Mouse (Mus musculus): Measurements from ENCODE around the gene Tmx2.
A peak's percentile ranks its signal among the peaks of the same experiment; 100 is the strongest.

DNA sequence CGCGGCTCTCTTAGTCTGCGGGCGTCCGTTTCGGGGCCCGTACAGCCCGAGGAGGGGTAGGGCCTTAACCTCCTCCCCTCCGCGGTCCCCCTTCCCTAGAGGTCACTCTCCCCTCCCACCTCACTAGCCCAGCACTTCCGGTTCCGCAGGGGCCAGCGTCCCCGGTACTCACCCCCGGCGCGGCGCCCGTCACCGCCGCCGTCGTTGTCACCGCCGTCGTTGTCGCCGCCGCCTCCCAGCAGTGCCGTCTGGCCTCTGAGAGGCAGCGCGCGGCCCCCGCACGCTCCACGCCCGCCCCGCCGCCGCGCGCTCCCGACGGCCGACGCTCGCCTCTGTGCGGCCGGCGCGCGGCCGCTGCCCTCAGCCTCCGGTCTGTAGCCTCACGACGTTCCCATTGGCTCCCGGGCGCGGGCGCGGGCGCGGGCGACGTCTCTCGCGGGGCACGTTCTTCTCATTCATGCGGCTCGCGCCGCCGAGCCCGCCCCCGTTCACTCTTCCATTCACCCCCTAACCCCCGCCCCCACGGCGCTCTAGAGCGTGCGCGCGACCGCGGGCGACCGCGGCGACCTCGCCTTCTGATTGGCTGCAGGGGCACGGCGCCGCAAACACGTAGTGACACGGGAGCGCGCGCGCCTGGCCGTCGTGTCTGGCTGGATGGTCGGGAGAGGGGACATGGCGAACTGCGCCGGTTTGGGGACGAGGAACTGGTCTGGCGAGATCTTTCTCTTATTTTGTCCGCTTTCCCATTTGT lies 36.0 kb upstream of the Tmx2 start, which contains the start of gene Zdhhc5:
- TF ChIP-seq CTCF (IDR thresholded peaks at IDR 0.05; ENCODE audit: control insufficient read depth, insufficient read depth, insufficient replicate concordance, low read depth, low read length) = no peak
- TF ChIP-seq POLR2A (IDR thresholded peaks at IDR 0.05; ENCODE audit: control insufficient read depth, low read depth, low read length) = peak; percentile 83

All from testis, adult 2 months (tissue).